In the genomic region with DNA sequence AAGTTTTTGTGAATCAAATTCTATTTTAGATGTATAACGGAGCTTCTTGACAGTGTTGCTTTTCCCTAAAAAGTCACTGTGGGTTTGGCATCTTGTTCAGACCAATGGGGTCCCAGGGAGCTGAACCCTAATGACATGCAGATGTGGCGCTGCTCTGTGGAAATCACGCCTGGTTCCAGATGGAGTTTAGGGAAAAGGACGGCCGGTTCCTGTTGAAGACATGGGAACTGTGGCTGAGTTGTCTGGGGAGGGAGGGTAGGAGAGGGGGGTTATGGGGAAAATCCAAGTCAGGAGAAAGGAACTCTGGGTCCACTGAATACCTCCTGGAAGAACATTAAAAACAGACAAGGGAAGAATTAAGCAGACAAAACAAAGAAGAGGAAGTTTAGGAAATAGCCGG, we compare ENCODE assay signal across 15 mouse cellular contexts.
DNase-seq lines count a peak whose midpoint lies in the region; ATAC-seq and TF ChIP-seq lines count a peak whose summit lies in the region.
"Had no signal": no experiment of that assay in that cellular context is flagged by ENCODE, and none has a peak within 500 bp of the region (broad histone marks: within the 10 kb centered on the region; RNA-seq: fewer than 3 reads in every experiment).

No protein-coding gene starts in this region.

- WGBS in neural tube, embryonic 15.5 days = 53% methylated on average over 6 of the region's 6 CpGs
- WGBS in limb, embryonic 14.5 days = 12% methylated on average over 6 of the region's 6 CpGs
- 82% methylated on average over 6 of the region's 6 CpGs for WGBS in midbrain, embryonic 14.5 days
- 62% methylated on average over 6 of the region's 6 CpGs for WGBS in intestine, embryonic 15.5 days

- TF ChIP-seq CTCF in embryonic fibroblast, embryonic 13.5 days (IDR thresholded peaks at IDR 0.05; ENCODE audit: borderline replicate concordance, insufficient read depth, low read length) = no peak

- no peaks in the 10 kb centered on the region for H3K36me3 ChIP-seq in neural tube, embryonic 15.5 days
- H3K36me3 ChIP-seq in limb, embryonic 14.5 days (ENCODE audit: control insufficient read depth, insufficient read depth, low read length) = no peaks in the 10 kb centered on the region
- H3K36me3 ChIP-seq in midbrain, embryonic 14.5 days (ENCODE audit: control insufficient read depth, insufficient read depth, low read length) = no peaks in the 10 kb centered on the region
- no peaks in the 10 kb centered on the region for H3K36me3 ChIP-seq in intestine, embryonic 15.5 days
- H3K36me3 ChIP-seq: forebrain, embryonic 15.5 days; liver, embryonic 12.5 days; midbrain, embryonic 10.5 days had no signal

- H3K4me2 ChIP-seq in neural tube, embryonic 15.5 days = no peak overlapping the region
- H3K4me2 ChIP-seq in limb, embryonic 14.5 days (replicated peaks; ENCODE audit: low read depth, low read length, severe bottlenecking) = peak overlapping the region; percentile 10; the same call in 1 of the 2 replicates
- H3K4me2 ChIP-seq in midbrain, embryonic 14.5 days (ENCODE audit: low read length) = no peak overlapping the region
- no peak overlapping the region for H3K4me2 ChIP-seq in intestine, embryonic 15.5 days (replicated peaks)
- H3K4me2 ChIP-seq: forebrain, embryonic 15.5 days; liver, embryonic 12.5 days had no signal

- no peak for TF ChIP-seq POLR2A in embryonic fibroblast, embryonic 13.5 days (IDR thresholded peaks at IDR 0.05; ENCODE audit: low read depth, low read length)
- no peak for TF ChIP-seq POLR2A in limb, embryonic 14.5 days (IDR thresholded peaks at IDR 0.05; ENCODE audit: borderline replicate concordance, extremely low read depth, insufficient read depth, insufficient read length)

- H3K27me3 ChIP-seq in neural tube, embryonic 15.5 days (replicated peaks) = no peaks in the 10 kb centered on the region
- H3K27me3 ChIP-seq in limb, embryonic 14.5 days (ENCODE audit: control insufficient read depth, insufficient read depth, low read length) = no peaks in the 10 kb centered on the region
- H3K27me3 ChIP-seq in midbrain, embryonic 14.5 days (ENCODE audit: control insufficient read depth, insufficient read depth, low read length) = no peaks in the 10 kb centered on the region
- no peaks in the 10 kb centered on the region for H3K27me3 ChIP-seq in intestine, embryonic 15.5 days (replicated peaks)
- H3K27me3 ChIP-seq: forebrain, embryonic 15.5 days; liver, embryonic 12.5 days; Patski had no signal

- no peak overlapping the region for H3K27ac ChIP-seq in neural tube, embryonic 15.5 days (replicated peaks)
- peak overlapping the region; percentile 71 for H3K27ac ChIP-seq in embryonic fibroblast, embryonic 13.5 days (ENCODE audit: insufficient read depth, low read length)
- peak overlapping the region; percentile 28; the same call in 1 of the 2 replicates for H3K27ac ChIP-seq in limb, embryonic 14.5 days (replicated peaks; ENCODE audit: low read depth, low read length)
- no peak overlapping the region for H3K27ac ChIP-seq in midbrain, embryonic 14.5 days (replicated peaks; ENCODE audit: low read depth, low read length)
- H3K27ac ChIP-seq in intestine, embryonic 15.5 days = no peak overlapping the region
- H3K27ac ChIP-seq: forebrain, embryonic 15.5 days; liver, embryonic 12.5 days; midbrain, embryonic 10.5 days had no signal

- ATAC-seq in neural tube, embryonic 15.5 days (ENCODE audit: low FRiP score) = no peak
- ATAC-seq in limb, embryonic 14.5 days (ENCODE audit: low FRiP score, low read depth) = peak; percentile 86
- ATAC-seq in erythroblast, adult 5-6 weeks (replicated peaks; ENCODE audit: low FRiP score, poor library complexity, severe bottlenecking) = no peak
- no peak for ATAC-seq in midbrain, embryonic 14.5 days (ENCODE audit: low FRiP score, low TSS enrichment)
- ATAC-seq in intestine, embryonic 15.5 days = no peak
- ATAC-seq: forebrain, embryonic 15.5 days; liver, embryonic 12.5 days; Patski had no signal

- H3K4me1 ChIP-seq in neural tube, embryonic 15.5 days = no peaks in the 10 kb centered on the region
- H3K4me1 ChIP-seq in embryonic fibroblast, embryonic 13.5 days (ENCODE audit: control insufficient read depth, insufficient read depth, low read length) = peaks cover 8% of the 10 kb centered on the region; the same call in 1 of the 2 replicates
- peaks cover 15% of the 10 kb centered on the region; the same call in 1 of the 2 replicates for H3K4me1 ChIP-seq in limb, embryonic 14.5 days (ENCODE audit: control insufficient read depth, insufficient read depth, low read length)
- H3K4me1 ChIP-seq in midbrain, embryonic 14.5 days (ENCODE audit: control insufficient read depth, insufficient read depth, low read length) = no peaks in the 10 kb centered on the region
- H3K4me1 ChIP-seq in intestine, embryonic 15.5 days (replicated peaks) = no peaks in the 10 kb centered on the region
- H3K4me1 ChIP-seq: forebrain, embryonic 15.5 days; liver, embryonic 12.5 days; midbrain, embryonic 10.5 days had no signal

- no peak overlapping the region for H3K9ac ChIP-seq in neural tube, embryonic 15.5 days (replicated peaks)
- no peak overlapping the region for H3K9ac ChIP-seq in limb, embryonic 14.5 days (ENCODE audit: low read depth, low read length, severe bottlenecking)
- no peak overlapping the region for H3K9ac ChIP-seq in midbrain, embryonic 14.5 days (replicated peaks; ENCODE audit: low read length)
- no peak overlapping the region for H3K9ac ChIP-seq in intestine, embryonic 15.5 days
- H3K9ac ChIP-seq: forebrain, embryonic 15.5 days; liver, embryonic 12.5 days had no signal

- H3K4me3 ChIP-seq in neural tube, embryonic 15.5 days (replicated peaks) = no peak overlapping the region
- H3K4me3 ChIP-seq in embryonic fibroblast, embryonic 13.5 days (ENCODE audit: insufficient read depth, low read length) = no peak overlapping the region
- no peak overlapping the region for H3K4me3 ChIP-seq in limb, embryonic 14.5 days (replicated peaks; ENCODE audit: low read length)
- H3K4me3 ChIP-seq in midbrain, embryonic 14.5 days (replicated peaks; ENCODE audit: low read depth, low read length) = no peak overlapping the region
- no peak overlapping the region for H3K4me3 ChIP-seq in intestine, embryonic 15.5 days (replicated peaks)
- H3K4me3 ChIP-seq: forebrain, embryonic 15.5 days; liver, embryonic 12.5 days; midbrain, embryonic 10.5 days had no signal

- DNase-seq in neural tube, embryonic 10.5 days (ENCODE audit: extremely low spot score, low spot score) = peak; percentile 60
- DNase-seq in limb, embryonic 14.5 days (ENCODE audit: low spot score) = peak; percentile 83
- DNase-seq in midbrain, embryonic 14.5 days = no peak
- DNase-seq: cerebellum, postnatal 10 days; heart, postnatal 4 days; kidney, adult 8-10 months; thymus, postnatal 36 days had no signal

- H3K9me3 ChIP-seq in neural tube, embryonic 15.5 days (replicated peaks) = no peaks in the 10 kb centered on the region
- no peaks in the 10 kb centered on the region for H3K9me3 ChIP-seq in limb, embryonic 14.5 days (ENCODE audit: control insufficient read depth, low read length)
- no peaks in the 10 kb centered on the region for H3K9me3 ChIP-seq in midbrain, embryonic 14.5 days (ENCODE audit: control insufficient read depth, low read length)
- no peaks in the 10 kb centered on the region for H3K9me3 ChIP-seq in intestine, embryonic 15.5 days
- H3K9me3 ChIP-seq: forebrain, embryonic 15.5 days; liver, embryonic 12.5 days; midbrain, embryonic 10.5 days had no signal

Comparison
In these comparisons a context has a peak if more than half of its experiments do, and no peak if none do; other contexts are left out.
1. H3K27ac ChIP-seq: peak in embryonic fibroblast, embryonic 13.5 days (single experiment) and limb, embryonic 14.5 days (single experiment); none in neural tube, embryonic 15.5 days (single experiment), midbrain, embryonic 14.5 days (single experiment) and intestine, embryonic 15.5 days (single experiment).